Mouse (Mus musculus) MEL (cell line): Measurements from ENCODE around the gene Rnf121. TPM values are rescaled to one million over a fixed set of nuclear protein-coding genes. Genes with fewer than 3 reads are reported as not detected.

Source experiments
- DNase-seq: peaks from one replicate; pipeline ENCODE4 v3.0.0; 2011; ENCODE audit warnings: low read depth, low spot score
- H3K27ac ChIP-seq: 2 replicates; pipeline ENCODE4 v1.5.1; 2012; ENCODE audit warnings: low read depth, mild to moderate bottlenecking, control low read depth, low read length, moderate library complexity; ENCODE audit not compliant: control insufficient read depth
- H3K27me3 ChIP-seq, 2 experiments: fragments of 150-350 bp in 1 of 2; sonication (generic) in 1 of 2; 2 replicates each; pipeline ENCODE4 v1.6.1; 2012; ENCODE audit warnings: low read length in 2 of 2, mild to moderate bottlenecking in 2 of 2, improper control_type of control experiment in 1 of 2, moderate library complexity in 1 of 2; ENCODE audit not compliant: insufficient read depth in 2 of 2, control insufficient read depth in 1 of 2
- H3K36me3 ChIP-seq, 2 experiments: 2 replicates each; pipeline ENCODE4 v1.6.1; 2012 to 2014; ENCODE audit warnings: low read length in 2 of 2, improper control_type of control experiment in 1 of 2, inconsistent platforms in 1 of 2, mild to moderate bottlenecking in 1 of 2; ENCODE audit not compliant: insufficient read depth in 2 of 2, control insufficient read depth in 1 of 2
- H3K4me1 ChIP-seq, 2 experiments: fragments of 150-350 bp in 1 of 2; sonication (generic) in 1 of 2; 2 replicates each; pipeline ENCODE4 v1.6.1; 2012; ENCODE audit warnings: low read length in 2 of 2, improper control_type of control experiment in 1 of 2, mild to moderate bottlenecking in 1 of 2; ENCODE audit not compliant: insufficient read depth in 2 of 2, control insufficient read depth in 1 of 2
- H3K4me3 ChIP-seq, 2 experiments: fragments of 150-350 bp in 1 of 2; sonication (generic) in 1 of 2; 2 replicates each; pipeline ENCODE4 v1.5.1; 2012; ENCODE audit warnings: low read depth in 2 of 2, low read length in 2 of 2, mild to moderate bottlenecking in 2 of 2, moderate library complexity in 2 of 2, control low read depth in 1 of 2, improper control_type of control experiment in 1 of 2; ENCODE audit not compliant: control insufficient read depth in 1 of 2, insufficient read depth in 1 of 2
- H3K79me2 ChIP-seq: 2 replicates; pipeline ENCODE4 v1.6.1; 2012; ENCODE audit warnings: mild to moderate bottlenecking, low read length, moderate library complexity; ENCODE audit not compliant: control insufficient read depth, poor library complexity, insufficient read depth
- H3K9ac ChIP-seq: 2 replicates; pipeline ENCODE4 v1.6.1; 2012; ENCODE audit warnings: low read depth, mild to moderate bottlenecking, control low read depth, low read length, moderate library complexity; ENCODE audit not compliant: control insufficient read depth, poor library complexity, severe bottlenecking
- H3K9me3 ChIP-seq: fragments of 150-350 bp; sonication (generic); replicated peaks from 2 replicates; pipeline ENCODE4 v1.6.1; 2012; ENCODE audit warnings: mild to moderate bottlenecking, low read length, improper control_type of control experiment, moderate library complexity; ENCODE audit not compliant: insufficient read depth
- BHLHE40 ChIP-seq: IDR thresholded peaks from 2 replicates; pipeline ENCODE4 v1.6.1; 2012; ENCODE audit warnings: low read depth, mild to moderate bottlenecking, inconsistent platforms, low read length, improper control_type of control experiment, borderline replicate concordance
- CHD1 ChIP-seq: IDR thresholded peaks from 2 replicates; pipeline ENCODE4 v1.6.1; 2012; ENCODE audit warnings: low read depth, mild to moderate bottlenecking, inconsistent platforms, low read length, improper control_type of control experiment
- CHD2 ChIP-seq: IDR thresholded peaks from 2 replicates; pipeline ENCODE4 v1.6.1; 2011; ENCODE audit warnings: low read length, improper control_type of control experiment
- CTCF ChIP-seq, 3 experiments: IDR thresholded peaks in 2 of 3; conservative IDR thresholded peaks in 1 of 3; 2 replicates each; pipeline ENCODE4 v1.5.1; 2011 to 2012; ENCODE audit warnings: low read length in 3 of 3, low read depth in 2 of 3, mild to moderate bottlenecking in 2 of 3, improper control_type of control experiment in 1 of 3, inconsistent platforms in 1 of 3, mixed read lengths in 1 of 3, moderate library complexity in 1 of 3; ENCODE audit not compliant: control insufficient read depth in 1 of 3, insufficient read depth in 1 of 3, poor library complexity in 1 of 3, severe bottlenecking in 1 of 3
- E2F4 ChIP-seq: IDR thresholded peaks from 2 replicates; pipeline ENCODE4 v1.6.1; 2011; ENCODE audit warnings: low read depth, low read length, improper control_type of control experiment, borderline replicate concordance
- ELF1 ChIP-seq: IDR thresholded peaks from 2 replicates; pipeline ENCODE4 v1.6.1; 2014; ENCODE audit warnings: low read depth, mild to moderate bottlenecking, inconsistent platforms, low read length, improper control_type of control experiment, moderate library complexity
- EP300 ChIP-seq, 2 experiments: IDR thresholded peaks; 2 replicates each; pipeline ENCODE4 v1.6.1; 2011; ENCODE audit warnings: improper control_type of control experiment in 2 of 2, low read length in 2 of 2, low read depth in 1 of 2, mild to moderate bottlenecking in 1 of 2
- ETS1 ChIP-seq: IDR thresholded peaks from 2 replicates; pipeline ENCODE4 v1.6.1; 2012; ENCODE audit warnings: low read depth, mild to moderate bottlenecking, inconsistent platforms, low read length, improper control_type of control experiment, moderate library complexity
- GABPA ChIP-seq: IDR thresholded peaks from 2 replicates; pipeline ENCODE4 v1.6.1; 2012; ENCODE audit warnings: low read depth, mild to moderate bottlenecking, inconsistent platforms, low read length, improper control_type of control experiment, moderate library complexity
- GATA1 ChIP-seq: IDR thresholded peaks from 2 replicates; pipeline ENCODE4 v1.6.1; 2011; ENCODE audit warnings: low read depth, low read length, improper control_type of control experiment
- HCFC1 ChIP-seq: IDR thresholded peaks from 2 replicates; pipeline ENCODE4 v1.6.1; 2012; ENCODE audit warnings: low read depth, mild to moderate bottlenecking, inconsistent platforms, low read length, improper control_type of control experiment, moderate library complexity
- JUND ChIP-seq: IDR thresholded peaks from 2 replicates; pipeline ENCODE4 v1.6.1; 2011; ENCODE audit warnings: low read depth, mild to moderate bottlenecking, improper control_type of control experiment, low read length
- KAT2A ChIP-seq: conservative IDR thresholded peaks from 2 replicates; pipeline ENCODE4 v1.6.1; 2012; ENCODE audit warnings: low read depth, low read length, improper control_type of control experiment, inconsistent platforms
- MAFK ChIP-seq: IDR thresholded peaks from 2 replicates; pipeline ENCODE4 v1.6.1; 2011; ENCODE audit warnings: low read depth, mild to moderate bottlenecking, low read length, improper control_type of control experiment, borderline replicate concordance
- MAX ChIP-seq: IDR thresholded peaks from 2 replicates; pipeline ENCODE4 v1.6.1; 2011; ENCODE audit warnings: low read length, improper control_type of control experiment
- MAZ ChIP-seq: IDR thresholded peaks from 2 replicates; pipeline ENCODE4 v1.6.1; 2012; ENCODE audit warnings: low read depth, mild to moderate bottlenecking, inconsistent platforms, low read length, improper control_type of control experiment
- MXI1 ChIP-seq: IDR thresholded peaks from 2 replicates; pipeline ENCODE4 v1.6.1; 2011; ENCODE audit warnings: mild to moderate bottlenecking, low read depth, low read length, improper control_type of control experiment
- MYB ChIP-seq: IDR thresholded peaks from 2 replicates; pipeline ENCODE4 v1.6.1; 2011; ENCODE audit warnings: mild to moderate bottlenecking, low read depth, low read length, improper control_type of control experiment
- NELFE ChIP-seq: IDR thresholded peaks from 2 replicates; pipeline ENCODE4 v1.6.1; 2011; ENCODE audit warnings: low read depth, low read length, improper control_type of control experiment
- POLR2A ChIP-seq, 2 experiments: IDR thresholded peaks; 2 replicates each; pipeline ENCODE4 v1.6.1; 2011 to 2012; ENCODE audit warnings: low read length in 2 of 2, mild to moderate bottlenecking in 2 of 2, control low read depth in 1 of 2, improper control_type of control experiment in 1 of 2, low read depth in 1 of 2, moderate library complexity in 1 of 2; ENCODE audit not compliant: control insufficient read depth in 1 of 2, insufficient read depth in 1 of 2, poor library complexity in 1 of 2
- POLR2AphosphoS2 ChIP-seq: IDR thresholded peaks from 2 replicates; pipeline ENCODE4 v1.6.1; 2011; ENCODE audit warnings: low read length, improper control_type of control experiment
- POLR2AphosphoS5 ChIP-seq: IDR thresholded peaks from 2 replicates; pipeline ENCODE4 v1.6.1; 2012; ENCODE audit warnings: low read depth, borderline replicate concordance, mild to moderate bottlenecking, inconsistent platforms, low read length, moderate library complexity, mixed read lengths
- RAD21 ChIP-seq: IDR thresholded peaks from 2 replicates; pipeline ENCODE4 v1.6.1; 2011; ENCODE audit warnings: mild to moderate bottlenecking, low read depth, low read length, improper control_type of control experiment
- SIN3A ChIP-seq: IDR thresholded peaks from 2 replicates; pipeline ENCODE4 v1.6.1; 2012; ENCODE audit warnings: low read length, improper control_type of control experiment, inconsistent platforms
- SMC3 ChIP-seq: IDR thresholded peaks from 2 replicates; pipeline ENCODE4 v1.6.1; 2011; ENCODE audit warnings: low read depth, low read length, improper control_type of control experiment
- TAL1 ChIP-seq: IDR thresholded peaks from 2 replicates; pipeline ENCODE4 v1.6.1; 2012; ENCODE audit warnings: mild to moderate bottlenecking, inconsistent platforms, low read length, moderate library complexity, mixed read lengths
- TCF12 ChIP-seq: IDR thresholded peaks from 2 replicates; pipeline ENCODE4 v1.6.1; 2014; ENCODE audit warnings: low read depth, mild to moderate bottlenecking, inconsistent platforms, low read length, improper control_type of control experiment, moderate library complexity
- UBTF ChIP-seq: IDR thresholded peaks from 2 replicates; pipeline ENCODE4 v1.6.1; 2012; ENCODE audit warnings: low read depth, mild to moderate bottlenecking, inconsistent platforms, low read length, improper control_type of control experiment, moderate library complexity, borderline replicate concordance; ENCODE audit not compliant: insufficient read depth
- USF1 ChIP-seq: IDR thresholded peaks from 2 replicates; pipeline ENCODE4 v1.6.1; 2014; ENCODE audit warnings: low read depth, mild to moderate bottlenecking, inconsistent platforms, low read length, improper control_type of control experiment, moderate library complexity
- USF2 ChIP-seq, 2 experiments: IDR thresholded peaks; 2 replicates each; pipeline ENCODE4 v1.6.1; 2011 to 2012; ENCODE audit warnings: improper control_type of control experiment in 2 of 2, low read length in 2 of 2, borderline replicate concordance in 1 of 2, inconsistent platforms in 1 of 2, low read depth in 1 of 2, mild to moderate bottlenecking in 1 of 2; ENCODE audit not compliant: insufficient read depth in 1 of 2
- ZC3H11A ChIP-seq: IDR thresholded peaks from 2 replicates; pipeline ENCODE4 v1.6.1; 2012; ENCODE audit warnings: low read depth, mild to moderate bottlenecking, inconsistent platforms, low read length, improper control_type of control experiment
- ZKSCAN1 ChIP-seq: IDR thresholded peaks from 2 replicates; pipeline ENCODE4 v1.6.1; 2012; ENCODE audit warnings: low read depth, mild to moderate bottlenecking, inconsistent platforms, low read length, improper control_type of control experiment, moderate library complexity
- ZMIZ1 ChIP-seq: IDR thresholded peaks from 2 replicates; pipeline ENCODE4 v1.6.1; 2012; ENCODE audit warnings: low read depth, mild to moderate bottlenecking, inconsistent platforms, low read length, improper control_type of control experiment, moderate library complexity
- polyA plus RNA-seq, 2 experiments: library from polyadenylated mRNA; stranded (reverse) in 1 of 2; unstranded in 1 of 2; fragments of >175 nt in 1 of 2; fragments of >200 nt in 1 of 2; gene quantifications; 2 replicates each; pipeline versions ENCODE4 v1.2.1 to v1.2.4; 2012; ENCODE audit warnings: low replicate concordance in 2 of 2, low read depth in 1 of 2; ENCODE audit not compliant: insufficient read length in 2 of 2, insufficient read depth in 1 of 2, missing spikeins in 1 of 2
- total RNA-seq: library from RNA; depleted of rRNA; stranded (reverse); fragments of 300-350 nt; gene quantifications from 2 replicates; pipeline ENCODE4 v1.2.3, GENCODE M21; 2012

The Rnf121 gene
- total and polyA plus RNA-seq, 3 experiments: 16.0 to 18.5 TPM; not detected in 1

GRCm38 (mm10) chr7:102103555-102103954, 38.3 kb upstream of the Rnf121 start:
- TF ChIP-seq ZKSCAN1: no peak
- no peak for TF ChIP-seq POLR2AphosphoS2
- TF ChIP-seq POLR2AphosphoS5: no peak
- TF ChIP-seq CHD1: no peak
- TF ChIP-seq KAT2A: no peak
- no peak for TF ChIP-seq SIN3A
- TF ChIP-seq MXI1: no peak
- TF ChIP-seq USF1: peak; percentile 22; the same call in 1 of the 2 replicates
- TF ChIP-seq RAD21: no peak
- TF ChIP-seq ZC3H11A: no peak
- TF ChIP-seq ZMIZ1: no peak
- no peak for TF ChIP-seq E2F4
- TF ChIP-seq GATA1: peak; percentile 63
- TF ChIP-seq HCFC1: no peak
- no peak for TF ChIP-seq NELFE
- TF ChIP-seq JUND: no peak
- no peak for TF ChIP-seq ELF1
- TF ChIP-seq CTCF (IDR thresholded peaks at IDR 0.05 in 2 of 3, conservative IDR thresholded peaks at IDR 0.05 in 1 of 3; ENCODE audit: control insufficient read depth in 1 of 3, insufficient read depth in 1 of 3, low read depth in 2 of 3, low read length in 3 of 3, poor library complexity in 1 of 3, severe bottlenecking in 1 of 3): no peak
- TF ChIP-seq MAZ: no peak
- TF ChIP-seq SMC3: no peak
- TF ChIP-seq USF2 (IDR thresholded peaks at IDR 0.05; ENCODE audit: borderline replicate concordance in 1 of 2, insufficient read depth in 1 of 2, low read depth in 1 of 2, low read length in 2 of 2): no peak
- peak; percentile 6; the same call in 1 of the 2 replicates for TF ChIP-seq ETS1
- no peak for TF ChIP-seq GABPA
- TF ChIP-seq MAFK: no peak
- TF ChIP-seq UBTF: no peak
- TF ChIP-seq POLR2A (IDR thresholded peaks at IDR 0.05; ENCODE audit: control insufficient read depth in 1 of 2, insufficient read depth in 1 of 2, low read depth in 1 of 2, low read length in 2 of 2, poor library complexity in 1 of 2): no peak
- TF ChIP-seq TAL1: 0 out of 2 replicates have a peak, but pooled peaks have one; percentile 20
- TF ChIP-seq CHD2: no peak
- no peak for TF ChIP-seq MAX
- no peak for TF ChIP-seq BHLHE40
- peak; percentile 69; the same call in 1 of the 2 replicates for TF ChIP-seq TCF12
- no peak for TF ChIP-seq MYB
- TF ChIP-seq EP300 (IDR thresholded peaks at IDR 0.05; ENCODE audit: low read depth in 1 of 2, low read length in 2 of 2): peak; percentile 49 to 62; a peak in 3 of 4 replicates
- Histone ChIP-seq H3K27ac (no peak overlapping the region), H3K9me3 (no peaks in the 10 kb centered on the region), H3K9ac (no peak overlapping the region), H3K4me3 (no peak overlapping the region), H3K4me1 (peaks cover 6 to 9% of the 10 kb centered on the region in 2 experiments), H3K36me3 (peaks cover 0 to 3% of the 10 kb centered on the region in 2 experiments; a peak in 1 of 4 replicates), H3K79me2 (no peaks in the 10 kb centered on the region), H3K27me3 (no peaks in the 10 kb centered on the region; a peak in 3 of 4 replicates)
- peak; percentile 62 for DNase-seq
